Mouse (Mus musculus) forebrain, embryonic 13.5 days (tissue): ENCODE measurements around the gene Gas6. TPM values are rescaled to one million over a fixed set of nuclear protein-coding genes. Genes with fewer than 3 reads are reported as not detected.

Experiments used
- ATAC-seq: fragments of 200-750 bp; cut with Nextera tagmentation; 2 replicates; pipeline ENCODE4 v1.8.0; 2017
- H3K27ac ChIP-seq: fragments of 300-500 bp; sonication (generic); 2 replicates; pipeline ENCODE4 v1.5.1; 2015; ENCODE audit warnings: inconsistent platforms, mild to moderate bottlenecking, moderate library complexity
- H3K27me3 ChIP-seq: fragments of 300-500 bp; sonication (generic); 2 replicates; pipeline ENCODE4 v1.6.1; 2015; ENCODE audit warnings: mild to moderate bottlenecking, inconsistent platforms
- H3K36me3 ChIP-seq: fragments of 300-500 bp; sonication (generic); 2 replicates; pipeline ENCODE4 v1.6.1; 2015; ENCODE audit warnings: mild to moderate bottlenecking, inconsistent platforms; ENCODE audit not compliant: poor library complexity, severe bottlenecking
- H3K4me1 ChIP-seq: fragments of 300-500 bp; sonication (generic); 2 replicates; pipeline ENCODE4 v1.6.1; 2015; ENCODE audit warnings: inconsistent platforms
- H3K4me2 ChIP-seq: fragments of 300-500 bp; sonication (generic); 2 replicates; pipeline ENCODE4 v1.6.1; 2015; ENCODE audit warnings: inconsistent platforms, mild to moderate bottlenecking, moderate library complexity
- H3K4me3 ChIP-seq: fragments of 300-500 bp; sonication (generic); 2 replicates; pipeline ENCODE4 v1.5.1; 2015; ENCODE audit warnings: mild to moderate bottlenecking, inconsistent platforms
- H3K9ac ChIP-seq: fragments of 300-500 bp; sonication (generic); 2 replicates; pipeline ENCODE4 v1.6.1; 2015; ENCODE audit warnings: mild to moderate bottlenecking, inconsistent platforms
- H3K9me3 ChIP-seq: fragments of 300-500 bp; sonication (generic); replicated peaks from 2 replicates; pipeline ENCODE4 v1.6.1; 2016; ENCODE audit warnings: inconsistent platforms
- WGBS: fragments of 180-500 bp; shearing (Covaris S2); methylation state at CpG from one replicate; pipeline ENCODE4 v1.1.7; 2015; 5-methylcytosine and 5-hydroxymethylcytosine counted together
- polyA plus RNA-seq: library from polyadenylated mRNA; unstranded; fragments of >200 nt; fragmentation: Nextera tagmentation; extraction: Ambion mirVana; gene quantifications from 2 replicates; pipeline ENCODE4 v1.2.1, GENCODE M21; 2015

Gas6 gene
- polyA plus RNA-seq, 1 experiment from 2014 or later = 11.3 TPM

DNA sequence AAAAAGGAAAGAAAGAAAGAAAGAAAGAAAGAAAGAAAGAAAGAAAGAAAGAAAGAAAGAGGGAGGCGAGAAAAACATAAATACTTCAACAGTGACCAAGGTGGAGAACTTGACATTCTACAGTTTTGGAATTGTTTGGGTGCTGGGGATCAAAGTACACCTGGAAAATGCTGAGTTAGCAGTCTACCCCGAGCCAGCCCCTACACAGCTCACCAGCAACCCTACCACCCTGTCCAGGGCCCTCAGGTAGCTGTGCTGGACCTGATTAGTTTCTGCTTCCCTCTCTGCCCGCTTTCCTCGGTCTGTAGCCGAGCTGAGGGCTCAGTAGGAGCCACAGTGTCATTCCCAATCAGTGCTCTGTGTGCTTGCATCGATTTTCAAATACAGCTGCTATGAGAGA lies 26.1 kb upstream of the Gas6 start:
- no peaks in the 10 kb centered on the region for H3K36me3 ChIP-seq
- H3K4me2 ChIP-seq = no peak overlapping the region
- 68% methylated on average over 6 of the region's 6 CpGs for WGBS
- no peak overlapping the region for H3K27ac ChIP-seq
- H3K4me3 ChIP-seq = no peak overlapping the region
- H3K9ac ChIP-seq = no peak overlapping the region
- H3K27me3 ChIP-seq = no peaks in the 10 kb centered on the region
- no peaks in the 10 kb centered on the region for H3K4me1 ChIP-seq
- no peak for ATAC-seq
- no peaks in the 10 kb centered on the region for H3K9me3 ChIP-seq

DNA sequence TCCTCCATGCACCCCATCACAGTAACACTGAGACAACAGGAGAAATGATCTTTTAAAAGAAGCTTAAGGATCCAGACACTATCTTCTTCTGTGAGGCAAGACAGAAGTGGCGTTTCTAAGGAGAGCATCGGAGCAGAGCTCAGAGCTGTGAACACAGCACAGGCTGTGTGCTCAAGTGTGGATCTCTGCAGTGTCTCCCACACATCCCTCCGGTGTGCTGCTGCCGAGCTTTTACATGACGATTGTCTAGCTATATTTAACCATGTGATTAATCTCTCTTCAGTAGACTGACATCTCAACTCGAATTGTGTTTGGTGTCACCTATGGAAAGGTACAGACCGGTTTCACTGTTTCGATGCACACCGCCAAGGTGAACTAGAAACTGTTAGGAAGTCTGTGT lies 25.2 kb upstream of the Gas6 start:
- Histone ChIP-seq H3K9me3 (no peaks in the 10 kb centered on the region), H3K4me1 (no peaks in the 10 kb centered on the region), H3K27ac (no peak overlapping the region), H3K9ac (no peak overlapping the region), H3K27me3 (no peaks in the 10 kb centered on the region), H3K4me2 (no peak overlapping the region), H3K4me3 (no peak overlapping the region), H3K36me3 (no peaks in the 10 kb centered on the region)
- ATAC-seq = no peak
- WGBS = 87% methylated on average over 9 of the region's 9 CpGs

DNA sequence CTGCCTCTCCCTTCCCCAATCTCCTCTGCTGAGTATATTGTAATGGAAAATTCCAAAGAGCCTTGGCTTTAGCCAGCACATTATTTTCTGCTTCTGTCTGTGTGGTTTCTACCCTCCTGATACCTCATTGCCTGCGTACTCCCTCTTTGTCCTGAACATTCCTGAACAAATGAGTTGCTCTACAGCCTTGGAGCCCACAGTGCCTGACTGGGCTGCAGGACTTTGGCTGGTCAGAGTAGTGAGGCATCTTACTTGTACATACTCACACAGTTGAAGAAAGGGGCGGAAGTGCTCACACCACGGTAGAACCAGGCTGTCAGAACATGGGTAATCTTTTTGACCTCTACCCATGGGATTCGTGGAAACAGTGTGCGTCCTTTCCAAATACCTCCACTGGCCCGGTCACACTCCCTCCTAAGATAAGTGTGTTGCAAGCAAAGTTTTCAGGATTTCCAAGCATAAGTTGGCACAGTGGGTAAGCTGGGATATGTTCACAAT lies 23.0 kb upstream of the Gas6 start:
- Histone ChIP-seq H3K27ac (no peak overlapping the region), H3K27me3 (no peaks in the 10 kb centered on the region), H3K36me3 (no peaks in the 10 kb centered on the region), H3K9me3 (no peaks in the 10 kb centered on the region), H3K4me2 (no peak overlapping the region), H3K4me3 (no peak overlapping the region), H3K9ac (no peak overlapping the region), H3K4me1 (no peaks in the 10 kb centered on the region)
- no peak for ATAC-seq
- 91% methylated on average over 6 of the region's 6 CpGs for WGBS

DNA sequence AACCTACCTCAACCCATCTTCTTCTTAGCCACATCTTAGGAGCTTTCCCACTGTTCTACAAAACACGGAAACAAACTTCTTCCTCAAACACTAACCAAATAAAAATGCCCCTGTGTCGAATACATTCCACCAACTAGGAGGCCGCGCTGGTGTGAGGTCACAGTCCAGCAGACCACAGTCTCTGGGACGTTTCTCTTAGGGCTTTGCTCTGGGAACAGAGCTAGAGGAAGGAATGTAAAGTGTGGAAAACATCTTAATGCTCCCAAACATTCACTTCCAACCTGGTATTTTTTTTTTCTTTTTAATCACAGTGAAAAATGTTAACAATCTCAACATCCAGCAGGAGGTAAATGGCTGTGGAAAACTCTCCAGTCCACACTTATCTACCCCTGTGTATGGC lies 22.4 kb upstream of the Gas6 start:
- 85% methylated on average over 5 of the region's 5 CpGs for WGBS
- no peaks in the 10 kb centered on the region for H3K9me3 ChIP-seq
- H3K4me3 ChIP-seq = no peak overlapping the region
- H3K9ac ChIP-seq = no peak overlapping the region
- no peak overlapping the region for H3K27ac ChIP-seq
- H3K4me1 ChIP-seq = no peaks in the 10 kb centered on the region
- no peak for ATAC-seq
- no peak overlapping the region for H3K4me2 ChIP-seq
- no peaks in the 10 kb centered on the region for H3K27me3 ChIP-seq
- H3K36me3 ChIP-seq = no peaks in the 10 kb centered on the region

DNA sequence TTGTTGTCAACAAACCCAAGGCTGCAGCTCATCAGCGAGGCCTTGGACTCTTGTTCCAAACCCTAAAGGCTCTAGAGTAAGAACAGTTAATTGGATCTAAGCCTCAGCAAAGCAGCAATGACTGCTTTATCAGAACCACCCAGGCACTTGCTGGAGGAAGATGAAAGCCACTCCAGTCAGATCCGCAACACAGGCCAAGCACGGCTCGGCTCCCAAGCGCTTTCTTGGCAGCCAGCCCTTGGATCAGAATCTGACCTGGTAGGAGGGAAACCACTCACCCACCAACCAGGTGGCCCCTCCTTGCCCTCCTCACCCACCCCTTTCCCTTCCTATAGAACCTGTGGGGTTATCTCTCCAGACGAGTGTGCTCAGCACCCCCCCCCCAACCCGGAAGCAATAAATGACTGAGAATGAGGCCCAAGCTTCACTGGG lies 21.7 kb upstream of the Gas6 start:
- no peaks in the 10 kb centered on the region for H3K27me3 ChIP-seq
- no peak overlapping the region for H3K4me3 ChIP-seq
- H3K9ac ChIP-seq = no peak overlapping the region
- no peak for ATAC-seq
- no peak overlapping the region for H3K27ac ChIP-seq
- H3K4me1 ChIP-seq = no peaks in the 10 kb centered on the region
- WGBS = 69% methylated on average over 7 of the region's 7 CpGs
- H3K9me3 ChIP-seq = no peaks in the 10 kb centered on the region
- H3K36me3 ChIP-seq = no peaks in the 10 kb centered on the region
- H3K4me2 ChIP-seq = no peak overlapping the region

DNA sequence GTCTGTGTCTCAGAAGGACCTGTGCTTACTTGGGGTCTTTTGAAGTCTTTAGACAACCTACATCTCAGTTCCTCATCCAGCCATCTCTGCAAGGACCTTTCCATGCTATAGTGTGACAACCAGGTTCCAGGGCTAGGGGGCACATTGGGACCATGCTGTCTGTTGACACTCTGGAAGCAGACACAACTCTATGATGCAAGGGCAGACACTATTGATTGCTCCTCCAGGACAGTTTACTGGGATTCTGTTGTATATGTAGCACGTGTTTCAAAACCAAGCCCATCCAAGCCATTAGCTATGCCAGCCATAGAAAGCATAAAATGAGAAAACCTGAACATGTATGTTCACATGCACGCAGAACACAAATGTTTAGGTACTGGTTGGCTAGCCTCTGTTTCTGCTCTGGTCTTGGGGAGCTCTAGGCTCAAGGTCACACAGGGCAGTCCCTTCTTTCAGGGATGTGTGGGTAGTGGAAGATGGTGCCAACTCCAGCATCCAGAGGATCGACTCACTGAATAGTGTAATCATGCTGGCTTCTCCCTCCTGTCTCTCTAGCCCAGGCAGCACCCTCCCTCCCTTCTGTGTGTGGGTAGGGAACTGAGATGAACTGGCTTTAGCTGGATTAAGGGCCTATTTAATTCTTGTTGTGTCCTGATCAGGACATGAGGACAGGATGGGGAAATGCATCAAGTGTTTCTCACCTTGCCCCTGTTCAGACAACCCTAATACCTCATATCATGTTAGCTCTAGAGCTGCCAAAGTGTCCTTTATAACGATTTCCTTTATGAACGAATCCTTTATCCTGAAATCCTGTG lies 19.5 kb upstream of the Gas6 start:
- Histone ChIP-seq H3K36me3 (no peaks in the 10 kb centered on the region), H3K27me3 (no peaks in the 10 kb centered on the region), H3K9ac (no peak overlapping the region), H3K9me3 (no peaks in the 10 kb centered on the region), H3K4me1 (no peaks in the 10 kb centered on the region), H3K27ac (no peak overlapping the region), H3K4me3 (no peak overlapping the region), H3K4me2 (no peak overlapping the region)
- no peak for ATAC-seq
- WGBS = 73% methylated on average over 5 of the region's 5 CpGs

DNA sequence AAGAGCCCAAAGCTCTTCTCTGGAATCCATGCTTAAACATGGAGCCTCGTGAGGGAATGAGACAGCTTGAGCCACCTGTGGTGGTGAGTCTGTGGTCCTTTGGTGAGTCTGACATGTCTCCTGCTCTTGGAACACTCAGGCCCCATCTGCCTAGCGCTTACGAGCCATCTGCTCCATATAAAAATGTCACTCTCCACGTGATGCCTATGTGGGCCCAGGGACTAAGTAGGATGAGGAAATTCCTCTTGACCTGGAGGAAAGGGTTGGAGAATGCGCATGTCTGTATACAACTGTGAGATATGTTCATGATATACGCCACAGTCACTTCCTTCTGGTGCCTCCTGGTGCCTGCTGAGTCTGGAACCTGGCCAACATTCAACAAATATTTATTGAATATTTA lies 18.4 kb upstream of the Gas6 start:
- no peak overlapping the region for H3K27ac ChIP-seq
- H3K4me3 ChIP-seq = no peak overlapping the region
- ATAC-seq = no peak
- H3K4me1 ChIP-seq = no peaks in the 10 kb centered on the region
- WGBS = 78% methylated on average over 6 of the region's 6 CpGs
- no peak overlapping the region for H3K9ac ChIP-seq
- H3K9me3 ChIP-seq = no peaks in the 10 kb centered on the region
- H3K36me3 ChIP-seq = no peaks in the 10 kb centered on the region
- no peak overlapping the region for H3K4me2 ChIP-seq
- H3K27me3 ChIP-seq = no peaks in the 10 kb centered on the region

DNA sequence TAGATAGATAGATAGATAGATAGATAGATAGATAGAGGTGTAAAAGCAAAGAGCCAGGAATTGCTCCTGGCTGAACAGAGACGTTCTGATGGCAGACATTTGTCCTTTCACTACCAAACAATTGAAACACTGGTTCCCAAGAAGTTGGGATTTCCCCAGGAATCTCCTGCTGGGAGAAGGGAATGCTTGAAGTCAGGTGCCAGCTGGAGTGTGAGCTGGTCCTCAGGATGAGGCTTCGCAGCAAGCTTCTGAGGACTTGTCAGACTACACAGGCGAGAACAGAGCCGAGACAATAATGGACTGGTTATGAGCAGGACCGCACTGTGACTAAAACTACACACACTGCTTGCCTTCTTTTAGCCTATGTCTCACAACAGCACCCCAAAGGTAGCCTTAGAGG lies 17.7 kb upstream of the Gas6 start:
- Histone ChIP-seq H3K4me2 (no peak overlapping the region), H3K27ac (no peak overlapping the region), H3K4me1 (no peaks in the 10 kb centered on the region), H3K4me3 (no peak overlapping the region), H3K9me3 (no peaks in the 10 kb centered on the region), H3K36me3 (no peaks in the 10 kb centered on the region), H3K9ac (no peak overlapping the region), H3K27me3 (no peaks in the 10 kb centered on the region)
- ATAC-seq = no peak
- 80% methylated on average over 5 of the region's 5 CpGs for WGBS

DNA sequence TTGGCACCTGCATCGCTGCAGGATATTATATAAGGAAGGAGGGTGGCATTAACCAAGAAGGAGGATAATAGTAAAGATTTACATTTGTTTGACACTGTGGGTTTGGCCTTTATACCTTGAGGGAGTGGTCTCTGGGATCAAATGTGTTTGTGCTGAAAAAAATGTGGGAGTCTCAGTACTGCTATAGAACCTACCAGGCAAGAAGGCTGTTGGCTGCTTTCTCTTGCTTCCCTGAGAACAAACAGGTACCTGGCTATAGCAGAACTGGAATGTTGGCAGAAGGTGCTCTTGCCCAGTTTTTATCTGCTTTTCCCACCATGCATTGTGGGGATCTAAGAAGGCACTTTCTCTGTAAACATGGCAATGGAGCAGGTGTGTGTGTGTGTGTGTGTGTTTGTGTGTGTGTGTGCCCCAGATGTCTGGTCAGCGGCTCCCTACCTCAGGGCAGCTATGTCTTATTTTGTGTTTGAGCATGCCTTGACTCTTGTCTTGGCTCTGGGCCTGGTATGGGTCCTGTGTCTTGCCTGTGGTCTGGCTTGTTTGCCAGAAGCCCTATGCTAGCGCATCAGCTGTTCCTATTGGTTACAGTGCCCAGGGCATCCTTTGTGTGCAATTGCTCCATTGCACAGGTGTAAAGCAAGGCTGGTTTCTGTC lies 13.1 kb upstream of the Gas6 start:
- 83% methylated on average over 3 of the region's 3 CpGs for WGBS
- H3K4me1 ChIP-seq = no peaks in the 10 kb centered on the region
- H3K9ac ChIP-seq = no peak overlapping the region
- H3K27ac ChIP-seq = no peak overlapping the region
- H3K36me3 ChIP-seq = no peaks in the 10 kb centered on the region
- H3K27me3 ChIP-seq = no peaks in the 10 kb centered on the region
- no peak overlapping the region for H3K4me2 ChIP-seq
- no peaks in the 10 kb centered on the region for H3K9me3 ChIP-seq
- ATAC-seq = no peak
- no peak overlapping the region for H3K4me3 ChIP-seq

DNA sequence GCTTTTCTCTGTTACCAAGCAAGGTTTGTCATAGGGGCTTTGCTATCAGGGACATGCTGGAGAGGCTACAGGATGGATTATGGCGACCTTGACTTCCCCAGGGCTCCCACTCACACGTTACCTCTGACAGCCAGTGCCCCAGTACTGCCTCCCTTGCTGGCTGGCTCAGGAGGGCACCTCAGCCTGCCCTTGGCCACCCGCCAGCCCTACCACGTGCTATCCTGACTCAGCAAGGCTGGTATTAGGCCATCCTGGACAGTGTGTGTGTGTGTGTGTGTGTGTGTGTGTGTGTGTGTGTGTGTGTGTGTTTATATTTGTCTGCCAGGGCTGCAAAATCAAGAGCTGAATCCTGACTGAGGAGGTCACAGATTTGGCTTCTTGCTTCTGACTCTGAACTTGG lies 12.6 kb upstream of the Gas6 start:
- Histone ChIP-seq H3K27ac (no peak overlapping the region), H3K4me1 (no peaks in the 10 kb centered on the region), H3K4me3 (no peak overlapping the region), H3K4me2 (no peak overlapping the region), H3K36me3 (no peaks in the 10 kb centered on the region), H3K9me3 (no peaks in the 10 kb centered on the region), H3K9ac (no peak overlapping the region), H3K27me3 (no peaks in the 10 kb centered on the region)
- ATAC-seq = no peak
- WGBS = 43% methylated on average over 4 of the region's 4 CpGs

DNA sequence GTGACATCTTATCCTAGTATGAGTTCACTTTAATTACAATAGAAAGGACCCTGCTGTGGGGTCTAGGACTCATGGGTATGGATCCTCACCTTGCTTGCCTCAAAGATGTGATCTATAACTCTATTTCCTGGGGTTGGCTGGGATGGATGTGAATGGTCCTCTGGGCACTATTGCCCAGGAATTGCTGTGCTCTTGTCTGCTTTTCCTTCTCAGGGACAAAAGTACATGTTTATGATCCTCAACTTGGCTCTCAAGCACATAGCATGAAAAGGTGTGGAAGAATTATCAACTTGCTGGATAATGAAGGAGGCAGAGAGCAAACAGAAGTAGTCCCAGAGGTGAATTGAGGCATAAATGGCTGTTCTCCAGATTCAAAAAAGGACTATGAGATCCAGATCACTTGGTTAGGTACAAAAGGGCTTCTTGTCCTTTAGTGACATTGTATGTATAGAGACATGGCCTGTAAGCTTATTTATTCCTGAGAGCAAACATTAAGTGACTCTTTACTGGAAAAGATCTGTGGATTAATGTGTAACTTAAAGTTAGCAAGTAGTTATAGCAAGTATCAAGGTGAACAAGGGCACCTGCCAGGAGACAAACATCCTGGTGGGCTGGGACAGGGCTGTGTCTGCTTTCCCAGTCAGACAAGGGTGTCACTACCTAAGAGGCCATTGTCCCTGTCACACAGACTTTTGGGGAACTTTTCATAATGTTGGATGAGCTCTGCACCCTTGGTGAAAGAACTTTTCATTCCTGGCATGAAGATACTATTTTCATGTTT lies 10.8 kb upstream of the Gas6 start:
- Histone ChIP-seq H3K4me3 (no peak overlapping the region), H3K9me3 (no peaks in the 10 kb centered on the region), H3K4me1 (no peaks in the 10 kb centered on the region), H3K27ac (no peak overlapping the region), H3K27me3 (no peaks in the 10 kb centered on the region), H3K36me3 (no peaks in the 10 kb centered on the region), H3K4me2 (no peak overlapping the region), H3K9ac (no peak overlapping the region)
- ATAC-seq = no peak

DNA sequence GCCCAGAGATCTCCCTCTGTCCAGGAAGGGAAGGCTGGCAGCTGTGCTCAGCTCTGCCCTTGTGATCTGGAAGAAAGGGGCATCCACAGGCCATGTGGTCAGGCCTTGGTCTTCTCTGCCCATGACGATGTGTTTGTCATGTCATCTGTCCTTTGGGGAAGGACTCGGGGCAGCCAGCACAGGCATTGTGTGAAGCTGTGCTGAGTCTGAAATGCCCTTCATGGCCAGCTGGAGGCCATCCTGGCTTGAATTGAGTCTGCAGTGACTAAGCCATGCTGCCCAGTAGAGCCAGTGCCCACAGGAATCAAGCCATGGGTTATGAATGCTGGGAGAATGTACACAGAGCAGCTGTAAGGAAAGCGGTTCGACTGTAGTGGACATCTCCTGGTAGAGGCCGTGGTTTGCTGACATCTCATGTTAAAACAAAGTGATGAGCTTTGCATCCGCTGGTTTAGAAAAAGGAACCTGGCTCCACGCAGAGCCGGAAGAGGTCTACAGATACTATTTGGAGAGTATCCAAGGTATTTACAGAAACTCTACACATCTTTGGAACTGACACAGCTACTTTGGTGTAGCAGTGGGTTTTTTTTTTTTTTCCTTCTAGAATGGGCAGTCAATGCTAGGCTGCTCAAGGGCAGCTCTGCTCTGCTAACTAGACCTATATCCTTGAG lies 9.8 kb upstream of the Gas6 start:
- no peaks in the 10 kb centered on the region for H3K4me1 ChIP-seq
- no peaks in the 10 kb centered on the region for H3K9me3 ChIP-seq
- H3K4me3 ChIP-seq = no peak overlapping the region
- no peaks in the 10 kb centered on the region for H3K27me3 ChIP-seq
- H3K27ac ChIP-seq = no peak overlapping the region
- H3K4me2 ChIP-seq = no peak overlapping the region
- no peak overlapping the region for H3K9ac ChIP-seq
- WGBS = 91% methylated on average over 8 of the region's 8 CpGs
- H3K36me3 ChIP-seq = no peaks in the 10 kb centered on the region
- no peak for ATAC-seq
